Mouse (Mus musculus) inflammation-experienced regulatory T-cells, adult 6 months (primary cell): ENCODE data around the gene Mpp2. TPM values are rescaled to one million over a fixed set of nuclear protein-coding genes. Genes with fewer than 3 reads are reported as not detected.

Source experiments
- ATAC-seq: one replicate; pipeline ENCODE4 v1.8.0; 2017
- polyA plus RNA-seq, 3 experiments: library from polyadenylated mRNA; unstranded; fragments of 100-300 nt; shearing (Covaris generic); gene quantifications; one replicate each; pipeline ENCODE4 v1.2.1; 2017

Mpp2 gene
- polyA plus RNA-seq, 3 experiments from 2014 or later, result 1.8 to 6.9 (median 3.5) TPM

GRCm38 (mm10) chr11:102034887-102035286, 53.4 kb downstream of the Mpp2 start:
- no peak for ATAC-seq

DNA sequence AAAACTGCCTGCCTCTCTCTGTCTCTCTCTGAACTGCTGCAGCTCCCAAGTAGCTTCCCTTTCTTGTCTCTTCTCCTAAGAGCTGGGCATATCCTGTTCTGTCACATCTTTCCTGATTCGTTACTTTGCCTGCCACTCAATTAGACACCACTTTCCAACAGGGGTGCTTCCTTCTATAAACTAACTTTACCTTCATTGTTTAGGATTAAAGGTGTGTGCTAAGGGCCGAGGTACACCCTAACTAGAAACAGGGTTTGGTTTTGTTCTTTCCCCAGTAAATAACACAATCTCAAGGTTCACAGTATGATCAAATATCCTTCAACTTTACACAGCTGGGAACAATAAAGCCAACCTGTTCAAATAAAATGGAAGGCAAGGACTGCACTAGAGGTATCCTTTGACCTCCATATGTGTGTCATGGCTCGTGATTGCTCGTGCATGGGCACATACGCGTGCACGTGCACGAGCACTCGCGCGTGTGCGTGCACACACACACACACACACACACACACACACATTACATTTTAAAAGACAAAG, 55.2 kb downstream of the Mpp2 start:
- no peak for ATAC-seq

DNA sequence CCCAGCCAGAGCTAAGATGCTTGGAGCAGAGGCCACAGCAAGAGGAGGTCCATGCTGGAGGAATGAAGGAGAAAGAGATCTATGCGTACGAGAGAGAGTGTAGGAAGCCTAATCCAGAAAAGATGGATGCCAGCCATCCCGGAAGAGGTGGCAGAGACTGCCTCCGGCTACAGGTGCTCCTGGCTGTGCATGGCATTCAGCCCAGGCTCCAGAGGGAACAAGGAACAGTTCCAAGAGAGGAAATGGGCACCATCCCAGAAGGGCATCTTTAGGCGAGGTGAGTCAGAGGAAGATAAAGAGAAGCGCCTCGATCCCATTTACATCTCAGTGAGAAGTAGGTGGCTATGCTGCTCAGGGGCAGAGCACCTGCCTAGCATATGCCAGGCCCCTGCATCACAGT, 57.2 kb downstream of the Mpp2 start:
- no peak for ATAC-seq

GRCm38 (mm10) chr11:102029966-102030365, 58.3 kb downstream of the Mpp2 start:
- ATAC-seq, result no peak

- no peak for ATAC-seq
These were observed 59.0 kb downstream of the Mpp2 start for GRCm38 (mm10) chr11:102029304-102029703.

DNA sequence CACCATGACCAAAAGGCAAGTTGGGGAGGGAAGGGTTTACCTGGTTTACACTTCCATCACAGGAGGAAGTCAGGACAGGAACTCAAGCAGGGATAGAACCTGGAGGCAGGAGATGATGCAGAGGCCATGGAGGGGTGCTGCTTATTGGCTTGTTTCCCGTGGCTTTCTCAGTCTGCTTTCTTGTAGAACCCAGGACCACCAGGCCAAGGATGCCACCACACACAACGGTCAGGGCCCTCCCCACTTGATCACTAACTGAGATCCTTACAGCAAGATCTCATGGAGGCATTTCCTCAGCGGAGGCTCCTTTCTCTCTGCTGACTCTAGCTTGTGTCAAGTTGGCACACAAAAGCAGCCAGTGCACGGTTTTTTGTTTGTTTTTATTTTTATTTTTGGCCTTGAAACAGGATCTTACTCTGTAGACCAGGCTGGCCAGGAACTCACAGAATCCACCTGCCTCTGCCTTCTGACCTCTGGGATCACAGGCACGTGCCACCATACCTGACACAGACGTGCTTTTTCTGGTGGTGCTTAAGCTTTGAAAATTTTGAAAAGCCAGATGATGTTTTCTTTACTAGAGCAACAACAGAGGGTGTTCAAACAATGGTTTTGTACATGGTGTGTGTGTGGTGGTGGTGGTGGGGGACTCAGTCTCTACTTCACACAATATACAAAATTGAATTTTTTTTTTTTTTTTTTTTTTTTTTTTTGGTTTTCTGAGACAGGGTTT, 60.1 kb downstream of the Mpp2 start, which contains the start of gene Mpp3:
Gene Mpp3 (minus strand): TSS at position 375 of the 730 bp plus-strand sequence.
- no peak for ATAC-seq

- no peak for ATAC-seq
These were observed 60.8 kb downstream of the Mpp2 start for GRCm38 (mm10) chr11:102027361-102028017.

GRCm38 (mm10) chr11:102026694-102027360, 61.5 kb downstream of the Mpp2 start:
- no peak for ATAC-seq

DNA sequence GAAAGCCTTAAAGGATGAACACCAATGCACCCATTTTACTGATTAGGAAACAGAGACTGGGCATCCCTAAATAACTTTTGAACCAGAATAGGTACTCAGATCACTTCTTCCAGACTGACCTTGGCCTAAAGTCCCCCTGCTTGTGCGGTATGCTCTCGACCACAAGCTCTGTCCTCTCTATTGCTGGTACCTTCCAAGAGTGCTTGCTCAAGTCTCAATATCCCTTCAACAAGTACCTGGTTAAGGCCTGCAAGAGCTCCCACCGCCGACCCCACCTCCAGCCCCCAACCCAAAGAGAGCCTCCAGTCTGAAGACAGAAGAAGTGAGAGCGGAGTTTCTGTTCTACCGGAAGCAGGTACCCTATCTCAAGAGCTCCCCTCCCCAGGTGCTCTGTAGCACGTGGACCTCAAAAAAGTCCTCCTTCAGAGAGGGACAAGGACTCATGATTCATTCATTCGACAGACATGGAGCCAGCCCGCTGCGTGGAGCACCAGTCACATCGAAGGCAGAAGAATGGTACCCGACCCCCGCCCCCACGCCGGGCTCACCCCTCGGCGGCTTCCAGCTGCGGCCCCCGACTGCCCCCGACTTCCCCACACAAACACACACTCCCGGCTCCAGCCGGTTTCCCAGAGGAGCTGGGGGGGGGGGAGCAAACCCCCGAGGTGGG, 62.2 kb downstream of the Mpp2 start:
- ATAC-seq, result no peak

DNA sequence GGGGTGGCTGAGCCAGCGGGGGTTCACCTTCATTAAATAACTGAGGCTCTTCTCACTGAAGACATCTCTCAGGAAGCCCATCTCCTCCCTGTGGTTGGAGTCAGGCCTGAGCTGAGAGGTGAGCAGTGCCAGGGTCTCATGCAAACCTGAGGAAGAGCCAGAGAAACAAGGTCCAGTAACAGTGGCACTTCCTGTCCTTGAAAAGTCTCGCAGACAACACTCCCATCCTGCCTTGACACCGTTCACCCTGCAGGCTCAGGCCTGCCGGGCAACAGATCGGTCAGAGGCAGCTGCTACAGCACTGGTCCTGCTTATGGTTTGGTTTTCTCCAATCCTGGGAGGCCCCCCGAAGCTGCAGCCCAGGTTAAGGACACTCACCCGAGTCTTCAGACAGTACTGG, 63.0 kb downstream of the Mpp2 start:
- ATAC-seq, result no peak

DNA sequence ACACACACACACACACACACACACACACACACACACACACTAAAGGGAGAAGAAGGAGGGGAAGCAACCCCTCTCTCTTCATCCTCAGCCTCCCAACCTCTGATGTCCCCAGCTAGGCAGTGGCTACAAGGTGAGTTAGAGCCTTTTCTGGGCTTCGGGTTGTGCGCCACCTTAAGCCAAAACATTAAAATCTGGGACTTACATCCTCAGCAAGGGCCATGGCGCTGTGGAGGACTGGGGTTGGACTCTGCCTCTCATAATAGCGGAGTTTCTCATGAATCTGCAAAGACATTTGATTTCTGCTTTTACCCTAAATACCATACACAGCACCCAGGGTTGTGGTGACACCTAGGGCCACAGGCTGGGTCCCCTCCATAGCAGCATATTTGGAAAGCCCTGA, 63.4 kb downstream of the Mpp2 start:
- no peak for ATAC-seq

DNA sequence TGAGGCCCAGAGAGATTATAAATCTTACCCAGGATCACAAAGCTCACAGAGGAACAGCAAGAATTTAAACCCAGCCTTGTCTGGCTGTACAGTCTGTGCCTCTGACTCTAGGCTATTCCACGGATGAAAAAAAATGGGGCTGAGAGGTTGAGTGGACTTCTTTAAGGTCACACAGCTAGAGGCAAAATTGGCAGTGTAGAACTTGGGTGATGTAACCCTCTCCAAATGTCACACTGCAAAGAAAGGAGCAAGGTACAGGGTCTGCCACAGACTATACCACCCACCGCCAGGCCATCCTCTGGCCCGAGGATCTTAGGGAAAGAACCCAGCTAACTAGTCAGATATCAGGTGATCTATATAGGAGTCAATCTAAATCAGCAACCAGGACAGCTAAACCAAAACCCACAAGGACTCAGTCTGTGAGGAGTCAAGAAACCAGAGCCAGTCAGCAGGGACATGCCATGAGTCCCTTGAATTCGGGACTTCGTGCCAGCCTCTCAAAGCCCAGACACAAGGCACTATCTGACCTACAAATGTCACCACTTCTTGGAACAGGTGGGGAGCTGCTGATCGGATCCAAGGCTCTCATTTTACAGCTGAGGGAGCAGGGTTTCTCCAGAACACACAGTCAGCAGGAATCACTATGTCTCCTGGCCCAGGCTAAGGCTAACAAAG, 64.1 kb downstream of the Mpp2 start:
- no peak for ATAC-seq

DNA sequence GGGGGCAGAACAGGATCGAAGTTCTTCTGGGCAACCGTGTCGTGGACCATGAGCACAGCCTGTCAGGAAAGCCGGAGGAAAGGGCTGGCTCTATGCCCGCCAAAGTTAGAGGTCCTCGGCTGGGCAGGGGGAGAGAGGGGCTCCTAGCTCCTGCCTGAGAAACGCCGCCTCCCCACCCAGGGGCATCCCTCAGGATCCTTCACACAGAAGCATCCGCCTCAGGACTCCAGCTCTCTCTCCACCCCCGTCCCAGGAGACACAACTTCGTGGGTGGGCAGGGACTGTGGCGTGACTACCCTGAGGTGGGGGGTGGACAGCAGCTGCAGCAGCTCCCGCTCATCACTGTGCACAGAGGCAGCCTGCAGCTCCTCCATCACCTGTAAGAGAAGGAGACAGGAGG, 64.9 kb downstream of the Mpp2 start:
- ATAC-seq, result no peak

DNA sequence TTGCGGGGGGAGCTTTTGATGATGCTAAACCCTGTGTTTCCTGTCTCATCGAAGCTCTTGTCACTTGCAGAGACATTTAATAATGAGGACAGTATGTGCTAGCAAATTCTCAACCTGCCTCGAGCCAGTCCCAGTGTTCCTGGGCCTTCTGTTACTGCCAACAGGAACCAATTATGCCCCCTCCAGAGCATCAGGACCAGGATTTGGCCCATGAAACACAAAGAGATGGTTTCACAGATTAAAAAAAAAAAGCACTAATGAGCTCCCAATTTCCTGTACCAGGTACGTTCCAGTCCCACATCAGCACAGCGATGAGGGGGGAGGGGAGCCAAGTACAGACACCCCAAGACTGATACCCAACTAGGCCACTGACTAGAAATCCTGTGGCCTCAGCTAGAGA, 67.1 kb downstream of the Mpp2 start:
- no peak for ATAC-seq

GRCm38 (mm10) chr11:102019736-102020135, 68.6 kb downstream of the Mpp2 start:
- ATAC-seq, result no peak

GRCm38 (mm10) chr11:102016136-102016535, 72.2 kb downstream of the Mpp2 start:
- ATAC-seq, result no peak

- no peak for ATAC-seq
These were observed 72.8 kb downstream of the Mpp2 start for GRCm38 (mm10) chr11:102015472-102015871.

DNA sequence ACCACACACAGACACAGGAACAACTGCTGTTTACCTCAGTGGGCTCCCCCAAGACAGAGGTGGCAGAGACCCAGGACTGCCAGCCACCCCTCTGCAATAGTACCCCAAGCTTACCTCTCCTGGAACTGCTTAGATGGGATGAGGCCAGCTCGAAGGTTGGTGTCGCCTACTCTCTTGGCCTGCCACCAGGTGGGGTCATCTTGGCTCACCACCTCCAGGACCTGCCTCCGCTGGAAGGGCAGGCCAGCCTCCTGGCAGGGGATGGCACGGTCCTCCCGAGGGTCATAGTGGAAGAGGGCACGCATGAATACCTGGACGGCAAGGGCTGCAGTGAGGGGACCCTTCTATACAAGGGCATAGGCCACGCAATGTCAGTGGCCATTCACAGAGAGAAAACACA, 75.1 kb downstream of the Mpp2 start:
- no peak for ATAC-seq

GRCm38 (mm10) chr11:102011510-102011909, 76.8 kb downstream of the Mpp2 start:
- ATAC-seq, result no peak

- ATAC-seq, result no peak
These were observed 78.2 kb downstream of the Mpp2 start for GRCm38 (mm10) chr11:102010140-102010539.

DNA sequence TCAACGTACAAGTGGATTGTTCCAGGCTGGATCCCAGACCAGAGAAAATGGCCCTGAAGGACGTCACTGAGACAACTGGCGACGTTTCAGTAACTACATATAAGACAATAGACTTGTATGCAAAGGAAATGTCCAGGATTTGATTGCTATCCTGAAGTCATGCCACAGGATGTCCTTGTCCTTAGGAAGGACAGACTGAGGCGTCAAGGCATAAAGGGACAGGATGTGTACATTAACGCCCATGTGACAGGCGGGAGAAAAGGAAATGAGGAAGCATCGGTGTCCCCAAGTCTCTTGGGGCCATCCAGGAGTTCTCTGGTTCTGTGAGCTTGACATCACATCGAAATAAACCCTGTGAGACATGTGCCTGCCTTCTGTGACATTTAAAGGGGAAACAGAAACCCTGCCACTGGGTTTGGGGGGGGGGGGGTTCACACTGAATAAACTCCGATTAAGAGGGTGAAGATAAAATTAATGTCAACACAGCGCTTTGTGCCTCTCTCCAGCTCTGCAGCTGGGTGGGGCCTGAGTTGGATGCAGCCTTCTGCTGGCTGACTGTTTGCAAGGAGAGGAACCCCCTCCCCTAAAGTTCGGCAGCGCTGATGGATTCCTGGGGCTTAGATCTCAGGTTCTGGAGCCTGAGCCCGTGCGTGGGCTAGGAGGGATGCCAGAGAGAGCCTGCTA, 79.2 kb downstream of the Mpp2 start:
- no peak for ATAC-seq

DNA sequence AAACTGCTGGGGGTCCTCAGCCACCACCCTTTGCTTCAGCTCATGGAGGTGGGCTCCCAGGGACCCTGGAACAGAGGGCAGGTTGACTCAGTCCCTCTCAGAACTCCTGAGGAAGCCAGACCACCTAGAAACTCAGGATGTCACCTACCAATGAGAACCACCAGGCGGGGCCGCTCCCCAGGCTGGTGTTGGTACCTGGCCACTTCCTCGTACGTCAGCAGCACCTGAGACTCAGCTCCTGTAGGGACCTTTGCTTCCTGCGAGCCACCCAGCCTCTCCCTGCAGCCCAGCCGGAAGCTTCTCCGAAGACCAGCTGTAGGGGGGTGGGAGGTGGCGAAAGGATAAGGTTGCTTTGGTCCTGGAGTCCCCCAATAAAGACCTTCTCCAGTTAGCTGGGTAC, 79.9 kb downstream of the Mpp2 start:
- no peak for ATAC-seq
